Mouse (Mus musculus) MEL (cell line): ENCODE results near the gene Serpina5. TPM values are rescaled to one million over a fixed set of nuclear protein-coding genes. Genes with fewer than 3 reads are reported as not detected.

Source experiments
- DNase-seq: peaks from one replicate; pipeline ENCODE4 v3.0.0; 2011; ENCODE audit warnings: low read depth, low spot score
- H3K27ac ChIP-seq: 2 replicates; pipeline ENCODE4 v1.5.1; 2012; ENCODE audit warnings: low read depth, mild to moderate bottlenecking, control low read depth, low read length, moderate library complexity; ENCODE audit not compliant: control insufficient read depth
- H3K27me3 ChIP-seq, 2 experiments: fragments of 150-350 bp in 1 of 2; sonication (generic) in 1 of 2; 2 replicates each; pipeline ENCODE4 v1.6.1; 2012; ENCODE audit warnings: low read length in 2 of 2, mild to moderate bottlenecking in 2 of 2, improper control_type of control experiment in 1 of 2, moderate library complexity in 1 of 2; ENCODE audit not compliant: insufficient read depth in 2 of 2, control insufficient read depth in 1 of 2
- H3K36me3 ChIP-seq, 2 experiments: 2 replicates each; pipeline ENCODE4 v1.6.1; 2012 to 2014; ENCODE audit warnings: low read length in 2 of 2, improper control_type of control experiment in 1 of 2, inconsistent platforms in 1 of 2, mild to moderate bottlenecking in 1 of 2; ENCODE audit not compliant: insufficient read depth in 2 of 2, control insufficient read depth in 1 of 2
- H3K4me1 ChIP-seq, 2 experiments: fragments of 150-350 bp in 1 of 2; sonication (generic) in 1 of 2; 2 replicates each; pipeline ENCODE4 v1.6.1; 2012; ENCODE audit warnings: low read length in 2 of 2, improper control_type of control experiment in 1 of 2, mild to moderate bottlenecking in 1 of 2; ENCODE audit not compliant: insufficient read depth in 2 of 2, control insufficient read depth in 1 of 2
- H3K4me3 ChIP-seq, 2 experiments: fragments of 150-350 bp in 1 of 2; sonication (generic) in 1 of 2; 2 replicates each; pipeline ENCODE4 v1.5.1; 2012; ENCODE audit warnings: low read depth in 2 of 2, low read length in 2 of 2, mild to moderate bottlenecking in 2 of 2, moderate library complexity in 2 of 2, control low read depth in 1 of 2, improper control_type of control experiment in 1 of 2; ENCODE audit not compliant: control insufficient read depth in 1 of 2, insufficient read depth in 1 of 2
- H3K79me2 ChIP-seq: 2 replicates; pipeline ENCODE4 v1.6.1; 2012; ENCODE audit warnings: mild to moderate bottlenecking, low read length, moderate library complexity; ENCODE audit not compliant: control insufficient read depth, poor library complexity, insufficient read depth
- H3K9ac ChIP-seq: 2 replicates; pipeline ENCODE4 v1.6.1; 2012; ENCODE audit warnings: low read depth, mild to moderate bottlenecking, control low read depth, low read length, moderate library complexity; ENCODE audit not compliant: control insufficient read depth, poor library complexity, severe bottlenecking
- H3K9me3 ChIP-seq: fragments of 150-350 bp; sonication (generic); replicated peaks from 2 replicates; pipeline ENCODE4 v1.6.1; 2012; ENCODE audit warnings: mild to moderate bottlenecking, low read length, improper control_type of control experiment, moderate library complexity; ENCODE audit not compliant: insufficient read depth
- BHLHE40 ChIP-seq: IDR thresholded peaks from 2 replicates; pipeline ENCODE4 v1.6.1; 2012; ENCODE audit warnings: low read depth, mild to moderate bottlenecking, inconsistent platforms, low read length, improper control_type of control experiment, borderline replicate concordance
- CHD1 ChIP-seq: IDR thresholded peaks from 2 replicates; pipeline ENCODE4 v1.6.1; 2012; ENCODE audit warnings: low read depth, mild to moderate bottlenecking, inconsistent platforms, low read length, improper control_type of control experiment
- ELF1 ChIP-seq: IDR thresholded peaks from 2 replicates; pipeline ENCODE4 v1.6.1; 2014; ENCODE audit warnings: low read depth, mild to moderate bottlenecking, inconsistent platforms, low read length, improper control_type of control experiment, moderate library complexity
- EP300 ChIP-seq, 2 experiments: IDR thresholded peaks; 2 replicates each; pipeline ENCODE4 v1.6.1; 2011; ENCODE audit warnings: improper control_type of control experiment in 2 of 2, low read length in 2 of 2, low read depth in 1 of 2, mild to moderate bottlenecking in 1 of 2
- GABPA ChIP-seq: IDR thresholded peaks from 2 replicates; pipeline ENCODE4 v1.6.1; 2012; ENCODE audit warnings: low read depth, mild to moderate bottlenecking, inconsistent platforms, low read length, improper control_type of control experiment, moderate library complexity
- GATA1 ChIP-seq: IDR thresholded peaks from 2 replicates; pipeline ENCODE4 v1.6.1; 2011; ENCODE audit warnings: low read depth, low read length, improper control_type of control experiment
- HCFC1 ChIP-seq: IDR thresholded peaks from 2 replicates; pipeline ENCODE4 v1.6.1; 2012; ENCODE audit warnings: low read depth, mild to moderate bottlenecking, inconsistent platforms, low read length, improper control_type of control experiment, moderate library complexity
- MAFK ChIP-seq: IDR thresholded peaks from 2 replicates; pipeline ENCODE4 v1.6.1; 2011; ENCODE audit warnings: low read depth, mild to moderate bottlenecking, low read length, improper control_type of control experiment, borderline replicate concordance
- MAX ChIP-seq: IDR thresholded peaks from 2 replicates; pipeline ENCODE4 v1.6.1; 2011; ENCODE audit warnings: low read length, improper control_type of control experiment
- MEF2A ChIP-seq: IDR thresholded peaks from 2 replicates; pipeline ENCODE4 v1.6.1; 2014; ENCODE audit warnings: low read depth, mild to moderate bottlenecking, inconsistent platforms, low read length, improper control_type of control experiment; ENCODE audit not compliant: poor library complexity, insufficient replicate concordance, severe bottlenecking; ENCODE audit errors: extremely low read depth
- MXI1 ChIP-seq: IDR thresholded peaks from 2 replicates; pipeline ENCODE4 v1.6.1; 2011; ENCODE audit warnings: mild to moderate bottlenecking, low read depth, low read length, improper control_type of control experiment
- MYC ChIP-seq: IDR thresholded peaks from 2 replicates; pipeline ENCODE4 v1.6.1; 2011; ENCODE audit warnings: low read depth, mild to moderate bottlenecking, low read length, improper control_type of control experiment, moderate library complexity
- NRF1 ChIP-seq: IDR thresholded peaks from 2 replicates; pipeline ENCODE4 v1.6.1; 2014; ENCODE audit warnings: low read depth, mild to moderate bottlenecking, inconsistent platforms, low read length, improper control_type of control experiment, moderate library complexity; ENCODE audit not compliant: poor library complexity, insufficient read depth, severe bottlenecking
- POLR2A ChIP-seq, 2 experiments: IDR thresholded peaks; 2 replicates each; pipeline ENCODE4 v1.6.1; 2011 to 2012; ENCODE audit warnings: low read length in 2 of 2, mild to moderate bottlenecking in 2 of 2, control low read depth in 1 of 2, improper control_type of control experiment in 1 of 2, low read depth in 1 of 2, moderate library complexity in 1 of 2; ENCODE audit not compliant: control insufficient read depth in 1 of 2, insufficient read depth in 1 of 2, poor library complexity in 1 of 2
- SIN3A ChIP-seq: IDR thresholded peaks from 2 replicates; pipeline ENCODE4 v1.6.1; 2012; ENCODE audit warnings: low read length, improper control_type of control experiment, inconsistent platforms
- SMC3 ChIP-seq: IDR thresholded peaks from 2 replicates; pipeline ENCODE4 v1.6.1; 2011; ENCODE audit warnings: low read depth, low read length, improper control_type of control experiment
- TBP ChIP-seq: IDR thresholded peaks from 2 replicates; pipeline ENCODE4 v1.8.0; 2011; ENCODE audit warnings: low read depth, low read length, improper control_type of control experiment
- TCF12 ChIP-seq: IDR thresholded peaks from 2 replicates; pipeline ENCODE4 v1.6.1; 2014; ENCODE audit warnings: low read depth, mild to moderate bottlenecking, inconsistent platforms, low read length, improper control_type of control experiment, moderate library complexity
- UBTF ChIP-seq: IDR thresholded peaks from 2 replicates; pipeline ENCODE4 v1.6.1; 2012; ENCODE audit warnings: low read depth, mild to moderate bottlenecking, inconsistent platforms, low read length, improper control_type of control experiment, moderate library complexity, borderline replicate concordance; ENCODE audit not compliant: insufficient read depth
- USF1 ChIP-seq: IDR thresholded peaks from 2 replicates; pipeline ENCODE4 v1.6.1; 2014; ENCODE audit warnings: low read depth, mild to moderate bottlenecking, inconsistent platforms, low read length, improper control_type of control experiment, moderate library complexity
- USF2 ChIP-seq, 2 experiments: IDR thresholded peaks; 2 replicates each; pipeline ENCODE4 v1.6.1; 2011 to 2012; ENCODE audit warnings: improper control_type of control experiment in 2 of 2, low read length in 2 of 2, borderline replicate concordance in 1 of 2, inconsistent platforms in 1 of 2, low read depth in 1 of 2, mild to moderate bottlenecking in 1 of 2; ENCODE audit not compliant: insufficient read depth in 1 of 2
- ZMIZ1 ChIP-seq: IDR thresholded peaks from 2 replicates; pipeline ENCODE4 v1.6.1; 2012; ENCODE audit warnings: low read depth, mild to moderate bottlenecking, inconsistent platforms, low read length, improper control_type of control experiment, moderate library complexity
- ZNF384 ChIP-seq: IDR thresholded peaks from 2 replicates; pipeline ENCODE4 v1.6.1; 2012; ENCODE audit warnings: low read depth, mild to moderate bottlenecking, inconsistent platforms, low read length, improper control_type of control experiment
- polyA plus RNA-seq, 2 experiments: library from polyadenylated mRNA; stranded (reverse) in 1 of 2; unstranded in 1 of 2; fragments of >175 nt in 1 of 2; fragments of >200 nt in 1 of 2; gene quantifications; 2 replicates each; pipeline versions ENCODE4 v1.2.1 to v1.2.4; 2012; ENCODE audit warnings: low replicate concordance in 2 of 2, low read depth in 1 of 2; ENCODE audit not compliant: insufficient read length in 2 of 2, insufficient read depth in 1 of 2, missing spikeins in 1 of 2
- total RNA-seq: library from RNA; depleted of rRNA; stranded (reverse); fragments of 300-350 nt; gene quantifications from 2 replicates; pipeline ENCODE4 v1.2.3, GENCODE M21; 2012

Gene Serpina5
- total and polyA plus RNA-seq, 3 experiments: not detected

- no peak for DNase-seq
- no peak overlapping the region for H3K4me3 ChIP-seq
These were observed 42.4 kb downstream of the Serpina5 start for GRCm38 (mm10) chr12:104143286-104143685.

GRCm38 (mm10) chr12:104145571-104145970, 44.7 kb downstream of the Serpina5 start:
- Histone ChIP-seq H3K4me1 (no peaks in the 10 kb centered on the region), H3K27me3 (no peaks in the 10 kb centered on the region), H3K79me2 (no peaks in the 10 kb centered on the region), H3K4me3 (no peak overlapping the region), H3K9me3 (no peaks in the 10 kb centered on the region), H3K36me3 (no peaks in the 10 kb centered on the region), H3K27ac (no peak overlapping the region), H3K9ac (no peak overlapping the region)
- no peak for DNase-seq
- no peak for TF ChIP-seq TCF12
- no peak for TF ChIP-seq MEF2A
- TF ChIP-seq NRF1: no peak
- no peak for TF ChIP-seq ZMIZ1
- no peak for TF ChIP-seq POLR2A (IDR thresholded peaks at IDR 0.05; ENCODE audit: control insufficient read depth in 1 of 2, insufficient read depth in 1 of 2, low read depth in 1 of 2, low read length in 2 of 2, poor library complexity in 1 of 2)
- TF ChIP-seq MAFK: no peak
- TF ChIP-seq ELF1: no peak
- TF ChIP-seq SIN3A: no peak
- TF ChIP-seq MAX: no peak
- TF ChIP-seq USF2 (IDR thresholded peaks at IDR 0.05; ENCODE audit: borderline replicate concordance in 1 of 2, insufficient read depth in 1 of 2, low read depth in 1 of 2, low read length in 2 of 2): no peak
- no peak for TF ChIP-seq UBTF
- no peak for TF ChIP-seq MYC
- no peak for TF ChIP-seq EP300 (IDR thresholded peaks at IDR 0.05; ENCODE audit: low read depth in 1 of 2, low read length in 2 of 2)

More at GRCm38 (mm10) chr12:104143286-104143685, 42.4 kb downstream of the Serpina5 start:
- TF ChIP-seq SIN3A (no peak), USF1 (no peak), HCFC1 (no peak), GABPA (no peak), ZNF384 (no peak), GATA1 (no peak), BHLHE40 (no peak), TBP (no peak), MAX (no peak), TCF12 (no peak), SMC3 (no peak), CHD1 (no peak), MXI1 (no peak)
- Histone ChIP-seq H3K79me2 (no peaks in the 10 kb centered on the region), H3K27me3 (no peaks in the 10 kb centered on the region), H3K9me3 (no peaks in the 10 kb centered on the region), H3K4me1 (no peaks in the 10 kb centered on the region), H3K36me3 (no peaks in the 10 kb centered on the region), H3K9ac (no peak overlapping the region), H3K27ac (no peak overlapping the region)
